Mouse (Mus musculus): Measurements from ENCODE around the gene Atp8b2. TPM values are rescaled to one million over a fixed set of nuclear protein-coding genes. Genes with fewer than 3 reads are reported as not detected.

Gene Atp8b2
- total RNA-seq, 1 experiment from 2014 or later: 16.5 TPM

- peak; percentile 40 for ATAC-seq (replicated peaks; ENCODE audit: low read depth, poor library complexity, severe bottlenecking)
These were observed 1.9 kb downstream of the Atp8b2 start for GRCm38 (mm10) chr3:89961436-89961835.

GRCm38 (mm10) chr3:89960469-89960868 is 2.8 kb downstream of the Atp8b2 start:
- peak; percentile 73 for ATAC-seq (replicated peaks; ENCODE audit: low read depth, poor library complexity, severe bottlenecking)

- ATAC-seq (replicated peaks; ENCODE audit: low read depth, poor library complexity, severe bottlenecking): no peak
These were observed 3.9 kb downstream of the Atp8b2 start for GRCm38 (mm10) chr3:89959435-89959834.

GRCm38 (mm10) chr3:89957880-89958279 is 5.4 kb downstream of the Atp8b2 start:
- ATAC-seq (replicated peaks; ENCODE audit: low read depth, poor library complexity, severe bottlenecking): no peak

GRCm38 (mm10) chr3:89956177-89956971 is 6.9 kb downstream of the Atp8b2 start:
- no peak for ATAC-seq (replicated peaks; ENCODE audit: low read depth, poor library complexity, severe bottlenecking)

GRCm38 (mm10) chr3:89953420-89953819 is 9.9 kb downstream of the Atp8b2 start:
- ATAC-seq (replicated peaks; ENCODE audit: low read depth, poor library complexity, severe bottlenecking): peak; percentile 88

- no peak for ATAC-seq (replicated peaks; ENCODE audit: low read depth, poor library complexity, severe bottlenecking)
These were observed 14.7 kb downstream of the Atp8b2 start for GRCm38 (mm10) chr3:89948655-89949054.

- no peak for ATAC-seq (replicated peaks; ENCODE audit: low read depth, poor library complexity, severe bottlenecking)
These were observed 15.3 kb downstream of the Atp8b2 start for GRCm38 (mm10) chr3:89948021-89948420.

- no peak for ATAC-seq (replicated peaks; ENCODE audit: low read depth, poor library complexity, severe bottlenecking)
These were observed 18.3 kb downstream of the Atp8b2 start for GRCm38 (mm10) chr3:89945026-89945425.

GRCm38 (mm10) chr3:89942894-89943293 is 20.4 kb downstream of the Atp8b2 start:
- ATAC-seq (replicated peaks; ENCODE audit: low read depth, poor library complexity, severe bottlenecking): no peak

- no peak for ATAC-seq (replicated peaks; ENCODE audit: low read depth, poor library complexity, severe bottlenecking)
These were observed 26.8 kb downstream of the Atp8b2 start for GRCm38 (mm10) chr3:89936495-89936894.

- no peak for ATAC-seq (replicated peaks; ENCODE audit: low read depth, poor library complexity, severe bottlenecking)
These were observed 30.4 kb downstream of the Atp8b2 start for GRCm38 (mm10) chr3:89932925-89933324.

- no peak for ATAC-seq (replicated peaks; ENCODE audit: low read depth, poor library complexity, severe bottlenecking)
These were observed 34.4 kb downstream of the Atp8b2 start for GRCm38 (mm10) chr3:89928956-89929355.

- no peak for ATAC-seq (replicated peaks; ENCODE audit: low read depth, poor library complexity, severe bottlenecking)
These were observed 36.9 kb downstream of the Atp8b2 start for GRCm38 (mm10) chr3:89926440-89926839.

GRCm38 (mm10) chr3:89920711-89921110 is 42.6 kb downstream of the Atp8b2 start:
- ATAC-seq (replicated peaks; ENCODE audit: low read depth, poor library complexity, severe bottlenecking): no peak

GRCm38 (mm10) chr3:89917408-89917807 is 45.9 kb downstream of the Atp8b2 start:
- ATAC-seq (replicated peaks; ENCODE audit: low read depth, poor library complexity, severe bottlenecking): no peak

- no peak for ATAC-seq (replicated peaks; ENCODE audit: low read depth, poor library complexity, severe bottlenecking)
These were observed 46.7 kb downstream of the Atp8b2 start for GRCm38 (mm10) chr3:89916622-89917021.

GRCm38 (mm10) chr3:89914700-89915099 is 48.6 kb downstream of the Atp8b2 start:
- peak; percentile 13; the same call in 1 of the 2 replicates for ATAC-seq (replicated peaks; ENCODE audit: low read depth, poor library complexity, severe bottlenecking)

GRCm38 (mm10) chr3:89912543-89913391 is 50.5 kb downstream of the Atp8b2 start, which contains the start of gene Il6ra:
Gene Il6ra (minus strand): TSS chr3:89913196.
- ATAC-seq (replicated peaks; ENCODE audit: low read depth, poor library complexity, severe bottlenecking): peak; percentile 73

- peak; percentile 5; the same call in 1 of the 2 replicates for ATAC-seq (replicated peaks; ENCODE audit: low read depth, poor library complexity, severe bottlenecking)
These were observed 51.2 kb downstream of the Atp8b2 start for GRCm38 (mm10) chr3:89912108-89912542.

GRCm38 (mm10) chr3:89911207-89911606 is 52.1 kb downstream of the Atp8b2 start:
- peak; percentile 71 for ATAC-seq (replicated peaks; ENCODE audit: low read depth, poor library complexity, severe bottlenecking)
